Mouse (Mus musculus): ENCODE results near the gene St3gal3.

GRCm38 (mm10) chr4:118134485-118135365 lies at the start of gene St3gal3:
- TF ChIP-seq POLR2A (IDR thresholded peaks at IDR 0.05; ENCODE audit: borderline replicate concordance, control insufficient read depth, low read depth, low read length) (peak; percentile 49; the same call in 1 of the 2 replicates), CTCF (IDR thresholded peaks at IDR 0.05; ENCODE audit: control insufficient read depth, insufficient read depth, low read length) (no peak)

Measured in bone marrow, adult 2 months (tissue).